In the genomic region with DNA sequence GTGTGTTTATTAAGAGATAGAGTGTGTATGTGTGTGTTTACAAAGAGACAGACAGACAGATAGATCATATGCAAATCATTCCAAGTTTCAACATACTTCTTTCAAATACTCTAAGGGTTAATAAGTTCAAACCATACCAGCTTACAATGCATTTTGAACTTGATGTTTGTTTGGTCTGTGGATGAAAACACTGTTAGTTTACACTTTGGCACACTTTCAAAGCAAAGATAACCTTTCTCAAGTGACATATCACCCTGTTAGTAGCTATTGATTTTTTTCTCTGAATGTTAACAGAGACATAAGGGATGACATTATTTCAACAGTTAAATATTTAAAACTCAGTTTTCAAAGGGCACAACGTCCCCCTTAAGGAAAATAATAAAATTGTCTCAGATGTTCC, we compare ENCODE assay signal across 30 mouse cellular contexts.
"Had no signal": no experiment of that assay in that cellular context is flagged by ENCODE, and none has a peak within 500 bp of the region (broad histone marks: within the 10 kb centered on the region; RNA-seq: fewer than 3 reads in every experiment).

No protein-coding gene starts in this region.

- DNase-seq: layer of hippocampus, postnatal 36 days; left cerebral cortex, postnatal 4 days; liver, embryonic 13.5 days; lung, adult 18-20 months; lung, adult 2 months; lung, embryonic 14.5 days; lung, postnatal 10 days; lung, postnatal 14 days; lung, postnatal 36 days; lung, postnatal 4 days; midbrain, embryonic 14.5 days had no signal

- H3K9ac ChIP-seq: limb, embryonic 12.5 days; limb, embryonic 13.5 days; limb, embryonic 15.5 days; liver, embryonic 13.5 days; liver, embryonic 14.5 days; liver, embryonic 15.5 days; lung, embryonic 14.5 days; lung, embryonic 15.5 days; midbrain, embryonic 12.5 days; midbrain, embryonic 13.5 days; midbrain, embryonic 15.5 days; neural tube, embryonic 12.5 days had no signal

- H3K4me2 ChIP-seq: limb, embryonic 12.5 days; limb, embryonic 13.5 days; limb, embryonic 15.5 days; liver, embryonic 13.5 days; liver, embryonic 15.5 days; lung, embryonic 14.5 days; lung, embryonic 15.5 days; midbrain, embryonic 11.5 days; midbrain, embryonic 12.5 days; midbrain, embryonic 13.5 days; midbrain, embryonic 15.5 days; neural tube, embryonic 12.5 days had no signal

- H3K4me3 ChIP-seq: left cerebral cortex, adult 2 months; limb, embryonic 10.5 days; limb, embryonic 12.5 days; limb, embryonic 13.5 days; limb, embryonic 15.5 days; liver, embryonic 13.5 days; liver, embryonic 15.5 days; lung, embryonic 15.5 days; megakaryocyte, embryonic 14.5 days; midbrain, embryonic 10.5 days; midbrain, embryonic 12.5 days; midbrain, embryonic 13.5 days; midbrain, embryonic 15.5 days; myocyte; neural tube, embryonic 12.5 days had no signal

- H3K27ac ChIP-seq: left cerebral cortex, adult 2 months; limb, embryonic 10.5 days; limb, embryonic 12.5 days; limb, embryonic 13.5 days; limb, embryonic 15.5 days; liver, embryonic 13.5 days; liver, embryonic 14.5 days; liver, embryonic 15.5 days; lung, embryonic 15.5 days; macrophage; midbrain, embryonic 10.5 days; midbrain, embryonic 12.5 days; midbrain, embryonic 13.5 days; midbrain, embryonic 15.5 days; neural tube, embryonic 12.5 days had no signal

- ATAC-seq: lung, postnatal 0 days; midbrain, embryonic 13.5 days; midbrain, embryonic 15.5 days; midbrain, embryonic 16.5 days had no signal

- H3K27me3 ChIP-seq: limb, embryonic 12.5 days; limb, embryonic 13.5 days; limb, embryonic 15.5 days; liver, embryonic 13.5 days; liver, embryonic 15.5 days; lung, embryonic 15.5 days; megakaryocyte, embryonic 14.5 days; midbrain, embryonic 12.5 days; midbrain, embryonic 13.5 days; midbrain, embryonic 15.5 days; neural tube, embryonic 12.5 days had no signal

- H3K4me1 ChIP-seq: limb, embryonic 10.5 days; limb, embryonic 12.5 days; limb, embryonic 13.5 days; limb, embryonic 15.5 days; liver, embryonic 13.5 days; liver, embryonic 15.5 days; lung, embryonic 15.5 days; megakaryocyte, embryonic 14.5 days; midbrain, embryonic 10.5 days; midbrain, embryonic 12.5 days; midbrain, embryonic 13.5 days; midbrain, embryonic 15.5 days; neural tube, embryonic 12.5 days had no signal

- H3K9me3 ChIP-seq: limb, embryonic 10.5 days; limb, embryonic 12.5 days; limb, embryonic 13.5 days; limb, embryonic 15.5 days; liver, embryonic 13.5 days; liver, embryonic 15.5 days; lung, embryonic 15.5 days; megakaryocyte, embryonic 14.5 days; midbrain, embryonic 10.5 days; midbrain, embryonic 12.5 days; midbrain, embryonic 13.5 days; midbrain, embryonic 15.5 days; neural tube, embryonic 12.5 days had no signal

- H3K36me3 ChIP-seq: limb, embryonic 10.5 days; limb, embryonic 12.5 days; limb, embryonic 13.5 days; limb, embryonic 15.5 days; liver, embryonic 13.5 days; liver, embryonic 15.5 days; lung, embryonic 15.5 days; midbrain, embryonic 10.5 days; midbrain, embryonic 12.5 days; midbrain, embryonic 13.5 days; midbrain, embryonic 15.5 days; neural tube, embryonic 12.5 days had no signal
